Mouse (Mus musculus): ENCODE data around the gene Itsn1. TPM values are rescaled to one million over a fixed set of nuclear protein-coding genes. Genes with fewer than 3 reads are reported as not detected.

Itsn1 gene
- polyA plus RNA-seq, 1 experiment, result 30.5 TPM

DNA sequence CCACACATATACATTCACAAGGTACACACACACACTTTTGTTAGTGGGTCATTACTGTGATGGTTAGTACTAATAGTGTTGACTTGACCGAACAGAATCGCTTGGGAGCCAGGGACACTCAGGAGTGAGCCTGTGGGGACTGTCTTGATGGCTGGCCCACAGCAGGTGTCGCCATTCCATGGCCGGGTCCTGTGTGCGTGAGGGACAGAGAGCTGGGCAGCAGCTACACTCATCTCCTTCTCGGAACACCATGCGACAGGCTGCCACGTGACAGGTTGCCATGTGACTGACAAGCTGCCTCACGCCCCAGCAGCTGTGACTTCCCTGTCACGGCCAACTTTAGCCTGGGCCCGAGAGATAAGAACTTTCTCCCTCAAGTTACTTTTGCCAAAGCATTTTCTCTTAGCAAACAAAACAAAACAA lies 12.1 kb upstream of the Itsn1 start:
- Histone ChIP-seq H3K27ac (ENCODE audit: control insufficient read depth, insufficient read depth, low read depth, low read length) (no peak overlapping the region), H3K27me3 (ENCODE audit: control insufficient read depth, insufficient read depth, low read length) (no peaks in the 10 kb centered on the region), H3K4me1 (ENCODE audit: control insufficient read depth, insufficient read depth, low read length) (no peaks in the 10 kb centered on the region), H3K4me3 (ENCODE audit: control insufficient read depth, low read depth, low read length) (no peak overlapping the region), H3K36me3 (ENCODE audit: control insufficient read depth, insufficient read depth, low read length) (peaks cover 1% of the 10 kb centered on the region)
- TF ChIP-seq POLR2A (IDR thresholded peaks at IDR 0.05; ENCODE audit: control insufficient read depth, low read depth, low read length) (no peak), CTCF (IDR thresholded peaks at IDR 0.05; ENCODE audit: control insufficient read depth, insufficient read depth, insufficient replicate concordance, low read depth, low read length) (no peak)

DNA sequence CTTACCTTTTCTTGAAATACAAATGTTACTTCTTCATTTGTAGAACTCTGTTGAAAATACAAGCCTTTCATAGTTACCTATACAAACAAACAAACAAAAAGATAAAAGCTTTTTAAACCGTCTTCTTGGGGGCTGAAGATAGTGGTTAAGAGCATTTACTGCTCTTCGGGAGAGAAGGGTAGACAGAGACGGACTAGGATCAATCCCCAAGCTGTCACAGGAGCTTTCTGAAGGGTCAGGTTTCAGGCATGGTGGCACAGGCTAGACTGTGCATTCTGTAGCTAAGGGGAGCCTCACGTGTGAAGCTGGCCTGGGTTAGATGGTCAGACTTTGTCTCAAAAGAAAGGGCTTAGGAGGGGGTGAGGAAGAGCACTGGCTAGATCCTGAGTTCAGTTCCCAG lies 11.7 kb upstream of the Itsn1 start:
- peaks cover 1% of the 10 kb centered on the region for H3K36me3 ChIP-seq (ENCODE audit: control insufficient read depth, insufficient read depth, low read length)
- TF ChIP-seq CTCF (IDR thresholded peaks at IDR 0.05; ENCODE audit: control insufficient read depth, insufficient read depth, insufficient replicate concordance, low read depth, low read length), result no peak
- TF ChIP-seq POLR2A (IDR thresholded peaks at IDR 0.05; ENCODE audit: control insufficient read depth, low read depth, low read length), result no peak

GRCm38 (mm10) chr16:91724247-91724646 lies 4.8 kb upstream of the Itsn1 start:
- Histone ChIP-seq H3K27me3 (ENCODE audit: control insufficient read depth, insufficient read depth, low read length) (no peaks in the 10 kb centered on the region), H3K4me1 (ENCODE audit: control insufficient read depth, insufficient read depth, low read length) (no peaks in the 10 kb centered on the region; the same call in 1 of the 2 replicates), H3K36me3 (ENCODE audit: control insufficient read depth, insufficient read depth, low read length) (no peaks in the 10 kb centered on the region), H3K4me3 (ENCODE audit: control insufficient read depth, low read depth, low read length) (0 out of 2 replicates have a peak overlapping the region, but pooled peaks have one; percentile 14), H3K27ac (ENCODE audit: control insufficient read depth, insufficient read depth, low read depth, low read length) (no peak overlapping the region)
- TF ChIP-seq POLR2A (IDR thresholded peaks at IDR 0.05; ENCODE audit: control insufficient read depth, low read depth, low read length) (no peak), CTCF (IDR thresholded peaks at IDR 0.05; ENCODE audit: control insufficient read depth, insufficient read depth, insufficient replicate concordance, low read depth, low read length) (peak; percentile 51; the same call in 1 of the 2 replicates)

More for the DNA sequence above, 11.7 kb upstream of the Itsn1 start:
- H3K4me3 ChIP-seq (ENCODE audit: control insufficient read depth, low read depth, low read length), result no peak overlapping the region
- H3K4me1 ChIP-seq (ENCODE audit: control insufficient read depth, insufficient read depth, low read length), result no peaks in the 10 kb centered on the region; the same call in 1 of the 2 replicates
- no peak overlapping the region for H3K27ac ChIP-seq (ENCODE audit: control insufficient read depth, insufficient read depth, low read depth, low read length)
- H3K27me3 ChIP-seq (ENCODE audit: control insufficient read depth, insufficient read depth, low read length), result no peaks in the 10 kb centered on the region

- TF ChIP-seq CTCF (IDR thresholded peaks at IDR 0.05; ENCODE audit: control insufficient read depth, insufficient read depth, insufficient replicate concordance, low read depth, low read length), result no peak
- no peak for TF ChIP-seq POLR2A (IDR thresholded peaks at IDR 0.05; ENCODE audit: control insufficient read depth, low read depth, low read length)
- H3K36me3 ChIP-seq (ENCODE audit: control insufficient read depth, insufficient read depth, low read length), result no peaks in the 10 kb centered on the region
- peaks cover 2% of the 10 kb centered on the region; the same call in 1 of the 2 replicates for H3K4me1 ChIP-seq (ENCODE audit: control insufficient read depth, insufficient read depth, low read length)
- no peak overlapping the region for H3K27ac ChIP-seq (ENCODE audit: control insufficient read depth, insufficient read depth, low read depth, low read length)
- H3K27me3 ChIP-seq (ENCODE audit: control insufficient read depth, insufficient read depth, low read length), result no peaks in the 10 kb centered on the region
- H3K4me3 ChIP-seq (ENCODE audit: control insufficient read depth, low read depth, low read length), result peak overlapping the region; percentile 41
Measured at GRCm38 (mm10) chr16:91727433-91727832, 1.6 kb upstream of the Itsn1 start.

GRCm38 (mm10) chr16:91728123-91729065 lies 687 bp upstream of the Itsn1 start, which contains the start of gene Cryzl1:
Gene Cryzl1 (minus strand): TSS chr16:91728975.
- Histone ChIP-seq H3K4me3 (ENCODE audit: control insufficient read depth, low read depth, low read length) (peak within 1 kb of the TSS; percentile 91), H3K27me3 (ENCODE audit: control insufficient read depth, insufficient read depth, low read length) (no peaks in the 10 kb centered on the region), H3K27ac (ENCODE audit: control insufficient read depth, insufficient read depth, low read depth, low read length) (peak within 1 kb of the TSS; percentile 98), H3K36me3 (ENCODE audit: control insufficient read depth, insufficient read depth, low read length) (no peaks in the 10 kb centered on the region), H3K4me1 (ENCODE audit: control insufficient read depth, insufficient read depth, low read length) (0 out of 2 replicates have a peak, but pooled peaks cover 2% of the 10 kb centered on the region)
- TF ChIP-seq POLR2A (IDR thresholded peaks at IDR 0.05; ENCODE audit: control insufficient read depth, low read depth, low read length) (peak; percentile 71), CTCF (IDR thresholded peaks at IDR 0.05; ENCODE audit: control insufficient read depth, insufficient read depth, insufficient replicate concordance, low read depth, low read length) (0 out of 2 replicates have a peak, but pooled peaks have one; percentile 4)

- Histone ChIP-seq H3K4me1 (ENCODE audit: control insufficient read depth, insufficient read depth, low read length) (0 out of 2 replicates have a peak, but pooled peaks cover 2% of the 10 kb centered on the region), H3K36me3 (ENCODE audit: control insufficient read depth, insufficient read depth, low read length) (no peaks in the 10 kb centered on the region), H3K4me3 (ENCODE audit: control insufficient read depth, low read depth, low read length) (peak overlapping the region; percentile 91), H3K27me3 (ENCODE audit: control insufficient read depth, insufficient read depth, low read length) (no peaks in the 10 kb centered on the region), H3K27ac (ENCODE audit: control insufficient read depth, insufficient read depth, low read depth, low read length) (peak overlapping the region; percentile 77; the same call in 1 of the 2 replicates)
- TF ChIP-seq CTCF (IDR thresholded peaks at IDR 0.05; ENCODE audit: control insufficient read depth, insufficient read depth, insufficient replicate concordance, low read depth, low read length), result no peak
Measured at GRCm38 (mm10) chr16:91729821-91730441, 850 bp downstream of the Itsn1 start.

DNA sequence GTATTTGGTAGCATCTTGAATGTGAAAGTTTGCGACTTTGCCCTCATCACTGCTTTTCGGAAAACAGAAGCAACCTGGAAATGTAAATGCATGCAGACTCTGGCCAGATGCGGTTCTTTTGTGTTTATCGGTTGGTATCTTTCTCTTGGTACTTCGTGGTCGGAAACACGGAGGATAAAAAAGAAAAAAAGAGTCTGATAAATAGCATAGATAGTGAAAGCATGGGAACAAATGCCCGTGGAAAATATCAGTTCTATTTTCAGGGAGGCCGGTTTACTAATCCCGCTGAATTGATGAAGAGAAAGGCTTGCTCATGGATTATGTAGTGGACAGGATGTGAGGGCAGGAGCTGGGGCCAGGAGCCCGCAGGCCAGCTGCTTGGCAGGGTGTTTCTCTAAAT lies 1.4 kb downstream of the Itsn1 start:
- peak overlapping the region; percentile 91 for H3K4me3 ChIP-seq (ENCODE audit: control insufficient read depth, low read depth, low read length)
- no peaks in the 10 kb centered on the region for H3K27me3 ChIP-seq (ENCODE audit: control insufficient read depth, insufficient read depth, low read length)
- H3K4me1 ChIP-seq (ENCODE audit: control insufficient read depth, insufficient read depth, low read length), result 0 out of 2 replicates have a peak, but pooled peaks cover 2% of the 10 kb centered on the region
- no peaks in the 10 kb centered on the region for H3K36me3 ChIP-seq (ENCODE audit: control insufficient read depth, insufficient read depth, low read length)
- no peak overlapping the region for H3K27ac ChIP-seq (ENCODE audit: control insufficient read depth, insufficient read depth, low read depth, low read length)
- TF ChIP-seq POLR2A (IDR thresholded peaks at IDR 0.05; ENCODE audit: control insufficient read depth, low read depth, low read length), result no peak
- no peak for TF ChIP-seq CTCF (IDR thresholded peaks at IDR 0.05; ENCODE audit: control insufficient read depth, insufficient read depth, insufficient replicate concordance, low read depth, low read length)
